Comparison of ENCODE assay signal across 26 mouse cellular contexts in genomic region chr4:117518246-117518645, GRCm38 (mm10). TPM values are rescaled to one million over a fixed set of nuclear protein-coding genes. Genes with fewer than 3 reads are reported as not detected.
DNase-seq lines count a peak whose midpoint lies in the region; ATAC-seq and TF ChIP-seq lines count a peak whose summit lies in the region.
"Had no signal": no experiment of that assay in that cellular context is flagged by ENCODE, and none has a peak within 500 bp of the region (broad histone marks: within the 10 kb centered on the region; RNA-seq: fewer than 3 reads in every experiment).

No protein-coding gene starts in this region.

- intact Hi-C loops in left cerebral cortex, postnatal 10 days (cut with DNase I), result no loop called here

- DNase-seq in forebrain, postnatal 0 days, result peak; percentile 44
- DNase-seq in layer of hippocampus, adult 2 months (ENCODE audit: low spot score in 2 of 2), result peak; percentile 42 to 47
- no peak for DNase-seq in layer of hippocampus, postnatal 25 days (ENCODE audit: extremely low spot score in 1 of 2, low spot score in 1 of 2)
- peak; percentile 46 for DNase-seq in layer of hippocampus, adult 9-11 months
- DNase-seq in left cerebral cortex, postnatal 10 days (ENCODE audit: extremely low spot score in 1 of 2, low spot score in 2 of 2), result no peak
- DNase-seq: adrenal gland, adult 8-10 months; adrenal gland, postnatal 14 days; adrenal gland, postnatal 36 days; B cell, adult 2 months; cerebellum, adult 11 months; cerebellum, adult 18-20 months; cerebellum, adult 8-10 months; cerebellum, adult 9-11 months; cerebellum, postnatal 14 days; cerebellum, postnatal 36 days; embryo, embryonic 11 days had no signal

- H3K9me3 ChIP-seq in forebrain, postnatal 0 days (ENCODE audit: low read length), result no peaks in the 10 kb centered on the region
- no peaks in the 10 kb centered on the region for H3K9me3 ChIP-seq in forebrain, embryonic 15.5 days
- no peaks in the 10 kb centered on the region for H3K9me3 ChIP-seq in liver, embryonic 12.5 days (replicated peaks)
- H3K9me3 ChIP-seq: embryonic facial prominence, embryonic 13.5 days; embryonic facial prominence, embryonic 15.5 days; forebrain, embryonic 13.5 days; G1E had no signal

- no peaks in the 10 kb centered on the region for H3K4me1 ChIP-seq in forebrain, postnatal 0 days (ENCODE audit: insufficient read depth)
- no peaks in the 10 kb centered on the region for H3K4me1 ChIP-seq in forebrain, embryonic 15.5 days
- H3K4me1 ChIP-seq in liver, embryonic 12.5 days, result no peaks in the 10 kb centered on the region
- H3K4me1 ChIP-seq: embryonic facial prominence, embryonic 13.5 days; embryonic facial prominence, embryonic 15.5 days; forebrain, embryonic 13.5 days had no signal

- no peak for TF ChIP-seq CTCF in forebrain, postnatal 0 days (IDR thresholded peaks at IDR 0.05; ENCODE audit: low read depth)
- TF ChIP-seq CTCF in layer of hippocampus, adult 2 months (conservative IDR thresholded peaks at IDR 0.05), result no peak

- H3K36me3 ChIP-seq in forebrain, postnatal 0 days (ENCODE audit: insufficient read depth), result no peaks in the 10 kb centered on the region
- H3K36me3 ChIP-seq in forebrain, embryonic 15.5 days, result no peaks in the 10 kb centered on the region
- H3K36me3 ChIP-seq in liver, embryonic 12.5 days, result no peaks in the 10 kb centered on the region
- H3K36me3 ChIP-seq: embryonic facial prominence, embryonic 13.5 days; embryonic facial prominence, embryonic 15.5 days; G1E had no signal

- WGBS in forebrain, postnatal 0 days, result 68% methylated on average over 4 of the region's 4 CpGs
- WGBS in forebrain, embryonic 15.5 days, result 76% methylated on average over 4 of the region's 4 CpGs
- WGBS in liver, embryonic 12.5 days (ENCODE audit: insufficient replicate concordance), result 80% methylated on average over 4 of the region's 4 CpGs

- no peak overlapping the region for H3K4me2 ChIP-seq in forebrain, postnatal 0 days (ENCODE audit: low read depth)
- H3K4me2 ChIP-seq in forebrain, embryonic 15.5 days (replicated peaks), result no peak overlapping the region
- H3K4me2 ChIP-seq in liver, embryonic 12.5 days, result no peak overlapping the region
- H3K4me2 ChIP-seq: embryonic facial prominence, embryonic 13.5 days; embryonic facial prominence, embryonic 15.5 days; forebrain, embryonic 13.5 days had no signal

- H3K27me3 ChIP-seq in forebrain, postnatal 0 days (ENCODE audit: insufficient read depth, low read length), result no peaks in the 10 kb centered on the region
- no peaks in the 10 kb centered on the region for H3K27me3 ChIP-seq in forebrain, embryonic 15.5 days
- peaks cover 17% of the 10 kb centered on the region for H3K27me3 ChIP-seq in liver, embryonic 12.5 days (replicated peaks)
- H3K27me3 ChIP-seq: embryonic facial prominence, embryonic 13.5 days; embryonic facial prominence, embryonic 15.5 days had no signal

- H3K9ac ChIP-seq in forebrain, postnatal 0 days, result no peak overlapping the region
- no peak overlapping the region for H3K9ac ChIP-seq in forebrain, embryonic 15.5 days (replicated peaks)
- no peak overlapping the region for H3K9ac ChIP-seq in liver, embryonic 12.5 days
- H3K9ac ChIP-seq: embryonic facial prominence, embryonic 13.5 days; embryonic facial prominence, embryonic 15.5 days; forebrain, embryonic 13.5 days had no signal

- ATAC-seq in forebrain, postnatal 0 days, result no peak
- no peak for ATAC-seq in forebrain, embryonic 15.5 days (replicated peaks)
- ATAC-seq in liver, embryonic 12.5 days, result no peak
- ATAC-seq: activated CD4-positive, CD25-positive, alpha-beta regulatory T cell, adult 4 months; CD4-positive, CD25-positive, alpha-beta regulatory T cell, adult 4 months; forebrain, embryonic 13.5 days; forebrain, embryonic 16.5 days; Patski had no signal

- H3K27ac ChIP-seq in forebrain, postnatal 0 days (ENCODE audit: low read depth, low read length), result no peak overlapping the region
- H3K27ac ChIP-seq in forebrain, embryonic 15.5 days (replicated peaks), result no peak overlapping the region; the same call in 1 of the 2 replicates
- H3K27ac ChIP-seq in layer of hippocampus, adult 2 months, result peak overlapping the region; percentile 55; the same call in 1 of the 2 replicates
- H3K27ac ChIP-seq in liver, embryonic 12.5 days, result no peak overlapping the region
- H3K27ac ChIP-seq: embryonic facial prominence, embryonic 13.5 days; embryonic facial prominence, embryonic 15.5 days; forebrain, embryonic 13.5 days had no signal

- H3K4me3 ChIP-seq in forebrain, postnatal 0 days (ENCODE audit: low read depth, low read length), result no peak overlapping the region
- H3K4me3 ChIP-seq in forebrain, embryonic 15.5 days, result no peak overlapping the region
- H3K4me3 ChIP-seq in layer of hippocampus, adult 2 months, result no peak overlapping the region
- no peak overlapping the region for H3K4me3 ChIP-seq in liver, embryonic 12.5 days
- H3K4me3 ChIP-seq: embryonic facial prominence, embryonic 13.5 days; embryonic facial prominence, embryonic 15.5 days; forebrain, embryonic 13.5 days had no signal

RNA-seq across cellular contexts. Expression of gene Rnf220, which starts 21.4 kb away (rescaled TPM):
- total RNA-seq in forebrain, postnatal 0 days (2014; rRNA removed), result 160 and 185 TPM in 2 replicates
- polyA plus RNA-seq in forebrain, postnatal 0 days (2015; fragmentation: Nextera tagmentation; extraction: Ambion mirVana), result 123 and 140 TPM in 2 replicates
- 122 and 128 TPM in 2 replicates for polyA plus RNA-seq in forebrain, embryonic 15.5 days (2015; fragmentation: Nextera tagmentation; extraction: Ambion mirVana)
- total RNA-seq in layer of hippocampus, adult 2 months (2021), result 100 to 1,000 TPM; 184 to 189 TPM
- total RNA-seq in layer of hippocampus, postnatal 25 days (2021), result 100 to 1,000 TPM; 169 to 188 TPM
- total RNA-seq in left cerebral cortex, postnatal 10 days (2021), result 100 to 1,000 TPM; 136 to 144 TPM
- 55.5 and 55.9 TPM in 2 replicates for polyA plus RNA-seq in liver, embryonic 12.5 days (2016; fragmentation: Nextera tagmentation; extraction: Ambion mirVana)

RNA-seq across cellular contexts. Expression of gene Eri3, which starts 31.9 kb away (rescaled TPM):
- total RNA-seq in forebrain, postnatal 0 days (2014; rRNA removed), result 269 and 276 TPM in 2 replicates
- 379 and 380 TPM in 2 replicates for polyA plus RNA-seq in forebrain, postnatal 0 days (2015; fragmentation: Nextera tagmentation; extraction: Ambion mirVana)
- 255 and 270 TPM in 2 replicates for polyA plus RNA-seq in forebrain, embryonic 15.5 days (2015; fragmentation: Nextera tagmentation; extraction: Ambion mirVana)
- total RNA-seq in layer of hippocampus, adult 2 months (2021), result 100 to 1,000 TPM; 194 to 211 TPM
- 100 to 1,000 TPM; 199 to 226 TPM for total RNA-seq in layer of hippocampus, postnatal 25 days (2021)
- total RNA-seq in left cerebral cortex, postnatal 10 days (2021), result 100 to 1,000 TPM; 251 to 264 TPM
- 53.7 and 57.8 TPM in 2 replicates for polyA plus RNA-seq in liver, embryonic 12.5 days (2016; fragmentation: Nextera tagmentation; extraction: Ambion mirVana)

Comparison
In these comparisons a context has a peak if more than half of its experiments do, and no peak if none do; other contexts are left out.
1. DNase-seq: peak in forebrain, postnatal 0 days (single experiment), layer of hippocampus, adult 2 months (2 of 2) and layer of hippocampus, adult 9-11 months (single experiment); none in layer of hippocampus, postnatal 25 days (0 of 2) and left cerebral cortex, postnatal 10 days (0 of 2).